Mouse (Mus musculus): ENCODE measurements at regions not wholly inside any gene's neighbourhood (a gene's known extent, or its start where the extent isn't known, plus 50 kb on each side); places are given as distances from the start of the nearest gene placed in this dataset.

DNA sequence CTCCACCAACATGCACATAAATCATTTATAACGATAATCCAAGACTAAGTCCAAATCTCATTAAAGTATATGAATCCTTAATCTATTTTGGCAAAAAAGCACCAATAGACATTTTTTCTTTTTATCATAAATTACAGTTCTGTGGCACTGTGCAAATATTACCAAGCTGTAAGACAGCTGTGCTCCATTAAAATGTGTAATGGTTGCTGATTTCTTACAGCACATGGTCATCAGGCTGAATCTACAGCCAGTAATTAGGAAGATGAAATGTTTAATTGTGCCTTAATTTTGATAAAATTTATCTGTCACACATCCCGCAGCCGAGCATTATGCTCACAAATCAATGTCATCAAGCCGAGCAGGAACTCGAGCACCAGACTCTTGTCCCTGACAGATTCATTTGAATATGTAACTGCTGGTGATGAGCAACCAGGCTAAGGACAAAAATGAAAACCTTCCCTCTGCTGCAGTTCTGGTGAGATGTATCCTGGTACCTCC, 722.0 kb downstream of the Cypt12 start:
- TF ChIP-seq CTCF (IDR thresholded peaks at IDR 0.05; ENCODE audit: low read depth, low read length) (no peak), POLR2A (IDR thresholded peaks at IDR 0.05; ENCODE audit: borderline replicate concordance, low read depth, low read length) (no peak)

Data from bone marrow macrophage, adult 2 months (primary cell).